Mouse (Mus musculus): ENCODE measurements at regions not wholly inside any gene's neighbourhood (a gene's known extent, or its start where the extent isn't known, plus 50 kb on each side); places are given as distances from the start of the nearest gene placed in this dataset.

- H3K36me3 ChIP-seq, result no peaks in the 10 kb centered on the region
- H3K27me3 ChIP-seq, result no peaks in the 10 kb centered on the region
- no peak overlapping the region for H3K9ac ChIP-seq
- WGBS, result 58% methylated on average over 3 of the region's 3 CpGs
- no peak for ATAC-seq (ENCODE audit: low read depth)
- peaks cover 9% of the 10 kb centered on the region; the same call in 1 of the 2 replicates for H3K4me1 ChIP-seq (replicated peaks)
- no peaks in the 10 kb centered on the region for H3K9me3 ChIP-seq
- no peak overlapping the region for H3K27ac ChIP-seq (replicated peaks)
- H3K4me3 ChIP-seq, result no peak overlapping the region
- H3K4me2 ChIP-seq, result no peak overlapping the region
These were observed 186.6 kb upstream of the Ubl3 start for GRCm38 (mm10) chr5:148739141-148739540.

- H3K9ac ChIP-seq, result no peak overlapping the region
- H3K27me3 ChIP-seq, result no peaks in the 10 kb centered on the region
- ATAC-seq (ENCODE audit: low read depth), result no peak
- no peak overlapping the region for H3K4me2 ChIP-seq
- H3K4me1 ChIP-seq (replicated peaks), result 0 out of 2 replicates have a peak, but pooled peaks cover 4% of the 10 kb centered on the region
- H3K36me3 ChIP-seq, result no peaks in the 10 kb centered on the region
- no peak overlapping the region for H3K4me3 ChIP-seq
- WGBS, result 77% methylated on average over 15 of the region's 15 CpGs
- H3K27ac ChIP-seq (replicated peaks), result no peak overlapping the region
- H3K9me3 ChIP-seq, result no peaks in the 10 kb centered on the region
These were observed 177.0 kb upstream of the Ubl3 start for GRCm38 (mm10) chr5:148729541-148729940.

GRCm38 (mm10) chr5:148728492-148728891 lies 175.9 kb upstream of the Ubl3 start:
- Histone ChIP-seq H3K27ac (replicated peaks) (no peak overlapping the region), H3K4me3 (no peak overlapping the region), H3K4me2 (no peak overlapping the region), H3K27me3 (no peaks in the 10 kb centered on the region), H3K4me1 (replicated peaks) (0 out of 2 replicates have a peak, but pooled peaks cover 4% of the 10 kb centered on the region), H3K36me3 (no peaks in the 10 kb centered on the region), H3K9ac (no peak overlapping the region), H3K9me3 (no peaks in the 10 kb centered on the region)
- 86% methylated on average over 1 of the region's 1 CpGs for WGBS
- ATAC-seq (ENCODE audit: low read depth), result no peak

GRCm38 (mm10) chr5:148726442-148726841 lies 173.9 kb upstream of the Ubl3 start:
- 74% methylated on average over 7 of the region's 7 CpGs for WGBS
- Histone ChIP-seq H3K27me3 (no peaks in the 10 kb centered on the region), H3K9ac (no peak overlapping the region)

GRCm38 (mm10) chr5:148724470-148724869 lies 171.9 kb upstream of the Ubl3 start:
- Histone ChIP-seq H3K27ac (replicated peaks) (no peak overlapping the region), H3K27me3 (no peaks in the 10 kb centered on the region), H3K9me3 (no peaks in the 10 kb centered on the region), H3K4me1 (replicated peaks) (0 out of 2 replicates have a peak, but pooled peaks cover under 1% of the 10 kb centered on the region), H3K4me2 (no peak overlapping the region), H3K4me3 (no peak overlapping the region), H3K36me3 (no peaks in the 10 kb centered on the region), H3K9ac (no peak overlapping the region)
- 91% methylated on average over 6 of the region's 6 CpGs for WGBS
- no peak for ATAC-seq (ENCODE audit: low read depth)

More at GRCm38 (mm10) chr5:148726442-148726841, 173.9 kb upstream of the Ubl3 start:
- no peak overlapping the region for H3K4me3 ChIP-seq
- H3K9me3 ChIP-seq, result no peaks in the 10 kb centered on the region
- no peaks in the 10 kb centered on the region for H3K36me3 ChIP-seq
- ATAC-seq (ENCODE audit: low read depth), result no peak
- H3K4me2 ChIP-seq, result no peak overlapping the region
- 0 out of 2 replicates have a peak, but pooled peaks cover 4% of the 10 kb centered on the region for H3K4me1 ChIP-seq (replicated peaks)
- H3K27ac ChIP-seq (replicated peaks), result no peak overlapping the region

- no peak overlapping the region for H3K9ac ChIP-seq
- WGBS, result 93% methylated on average over 11 of the region's 11 CpGs
- no peak for ATAC-seq (ENCODE audit: low read depth)
These were observed 171.2 kb upstream of the Ubl3 start for GRCm38 (mm10) chr5:148723677-148724227.

GRCm38 (mm10) chr5:148720604-148721003 lies 168.0 kb upstream of the Ubl3 start:
- Histone ChIP-seq H3K9ac (no peak overlapping the region), H3K4me2 (no peak overlapping the region), H3K4me3 (no peak overlapping the region), H3K27me3 (no peaks in the 10 kb centered on the region), H3K4me1 (replicated peaks) (no peaks in the 10 kb centered on the region), H3K36me3 (no peaks in the 10 kb centered on the region), H3K9me3 (peaks cover 5% of the 10 kb centered on the region), H3K27ac (replicated peaks) (no peak overlapping the region)
- ATAC-seq (ENCODE audit: low read depth), result no peak
- WGBS, result 88% methylated on average over 5 of the region's 5 CpGs

More at GRCm38 (mm10) chr5:148723677-148724227, 171.2 kb upstream of the Ubl3 start:
- no peaks in the 10 kb centered on the region for H3K27me3 ChIP-seq
- no peaks in the 10 kb centered on the region for H3K4me1 ChIP-seq (replicated peaks)
- peaks cover 1% of the 10 kb centered on the region; the same call in 1 of the 2 replicates for H3K9me3 ChIP-seq
- H3K27ac ChIP-seq (replicated peaks), result no peak overlapping the region
- H3K4me2 ChIP-seq, result no peak overlapping the region
- no peaks in the 10 kb centered on the region for H3K36me3 ChIP-seq
- no peak overlapping the region for H3K4me3 ChIP-seq

GRCm38 (mm10) chr5:148716633-148717032 lies 164.0 kb upstream of the Ubl3 start:
- Histone ChIP-seq H3K27me3 (no peaks in the 10 kb centered on the region), H3K9ac (no peak overlapping the region), H3K4me1 (replicated peaks) (no peaks in the 10 kb centered on the region), H3K4me3 (no peak overlapping the region), H3K4me2 (no peak overlapping the region), H3K27ac (replicated peaks) (no peak overlapping the region), H3K9me3 (peaks cover 5% of the 10 kb centered on the region), H3K36me3 (no peaks in the 10 kb centered on the region)
- WGBS, result 93% methylated on average over 6 of the region's 6 CpGs
- ATAC-seq (ENCODE audit: low read depth), result no peak

- Histone ChIP-seq H3K27me3 (no peaks in the 10 kb centered on the region), H3K9me3 (peaks cover 5% of the 10 kb centered on the region), H3K4me3 (no peak overlapping the region), H3K27ac (replicated peaks) (no peak overlapping the region), H3K36me3 (no peaks in the 10 kb centered on the region), H3K4me1 (replicated peaks) (no peaks in the 10 kb centered on the region), H3K9ac (no peak overlapping the region), H3K4me2 (no peak overlapping the region)
- ATAC-seq (ENCODE audit: low read depth), result no peak
- 80% methylated on average over 15 of the region's 15 CpGs for WGBS
These were observed 162.8 kb upstream of the Ubl3 start for GRCm38 (mm10) chr5:148715218-148715991.

GRCm38 (mm10) chr5:148714807-148715206 lies 162.2 kb upstream of the Ubl3 start:
- Histone ChIP-seq H3K27ac (replicated peaks) (no peak overlapping the region), H3K9me3 (peaks cover 5% of the 10 kb centered on the region), H3K27me3 (no peaks in the 10 kb centered on the region), H3K9ac (no peak overlapping the region), H3K4me3 (no peak overlapping the region), H3K4me2 (no peak overlapping the region), H3K4me1 (replicated peaks) (no peaks in the 10 kb centered on the region), H3K36me3 (no peaks in the 10 kb centered on the region)
- no peak for ATAC-seq (ENCODE audit: low read depth)
- WGBS, result 83% methylated on average over 4 of the region's 4 CpGs

GRCm38 (mm10) chr5:148713796-148714195 lies 161.2 kb upstream of the Ubl3 start:
- H3K9ac ChIP-seq, result no peak overlapping the region
- H3K36me3 ChIP-seq, result no peaks in the 10 kb centered on the region
- no peak overlapping the region for H3K4me2 ChIP-seq
- H3K27me3 ChIP-seq, result no peaks in the 10 kb centered on the region
- ATAC-seq (ENCODE audit: low read depth), result no peak
- H3K9me3 ChIP-seq, result peaks cover 5% of the 10 kb centered on the region
- no peak overlapping the region for H3K27ac ChIP-seq (replicated peaks)
- H3K4me1 ChIP-seq (replicated peaks), result peaks cover 9% of the 10 kb centered on the region
- no peak overlapping the region for H3K4me3 ChIP-seq
- 86% methylated on average over 5 of the region's 5 CpGs for WGBS

GRCm38 (mm10) chr5:148713039-148713438 lies 160.4 kb upstream of the Ubl3 start:
- H3K9ac ChIP-seq, result no peak overlapping the region
- no peak for ATAC-seq (ENCODE audit: low read depth)

More at GRCm38 (mm10) chr5:148713039-148713438, 160.4 kb upstream of the Ubl3 start:
- H3K9me3 ChIP-seq, result no peaks in the 10 kb centered on the region
- peaks cover 16% of the 10 kb centered on the region for H3K4me1 ChIP-seq (replicated peaks)
- H3K4me2 ChIP-seq, result no peak overlapping the region
- no peaks in the 10 kb centered on the region for H3K36me3 ChIP-seq
- H3K4me3 ChIP-seq, result no peak overlapping the region
- H3K27ac ChIP-seq (replicated peaks), result no peak overlapping the region
- no peaks in the 10 kb centered on the region for H3K27me3 ChIP-seq

Data from neural tube, embryonic 13.5 days (tissue).